Mouse (Mus musculus) left cerebral cortex, postnatal 36 days (tissue): ENCODE measurements around the gene Fli1. TPM values are rescaled to one million over a fixed set of nuclear protein-coding genes. Genes with fewer than 3 reads are reported as not detected.

ENCODE experiments used
- DNase-seq, 2 experiments: peaks; one replicate each; pipeline ENCODE4 v3.0.0; 2021 to 2022; ENCODE audit warnings: low spot score in 2 of 2, mixed read lengths in 1 of 2
- intact Hi-C: fragments of 180-260 bp; cut with DNase I; formaldehyde crosslinking; loops from one replicate; pipeline ENCODE4 v1.15.1; 2025
- total RNA-seq, 2 experiments: library from RNA; stranded (reverse); gene quantifications; 2 replicates each; pipeline ENCODE4 v1.2.3; 2021

The Fli1 gene
- total RNA-seq, 2 experiments from 2014 or later = 5.5 to 7.3 TPM

GRCm38 (mm10) chr9:32480418-32480817, 62.2 kb downstream of the Fli1 start:
- intact Hi-C loops = no loop called here
- no peak for DNase-seq

GRCm38 (mm10) chr9:32478799-32479198, 63.9 kb downstream of the Fli1 start:
- intact Hi-C loops = no loop called here
- no peak for DNase-seq

- DNase-seq = no peak
- intact Hi-C loops = no loop called here
These were observed 64.6 kb downstream of the Fli1 start for GRCm38 (mm10) chr9:32478087-32478486.

GRCm38 (mm10) chr9:32476604-32477003, 66.1 kb downstream of the Fli1 start:
- no peak for DNase-seq
- intact Hi-C loops = no loop called here

- no peak for DNase-seq
- intact Hi-C loops = no loop called here
These were observed 67.9 kb downstream of the Fli1 start for GRCm38 (mm10) chr9:32474621-32475390.

- intact Hi-C loops = no loop called here
These were observed 70.3 kb downstream of the Fli1 start for GRCm38 (mm10) chr9:32472346-32472745.

GRCm38 (mm10) chr9:32469123-32469751, 73.4 kb downstream of the Fli1 start:
- intact Hi-C loops = no loop called here
- DNase-seq = no peak

More at GRCm38 (mm10) chr9:32472346-32472745, 70.3 kb downstream of the Fli1 start:
- DNase-seq = no peak

- intact Hi-C loops = no loop called here
- DNase-seq = no peak
These were observed 74.3 kb downstream of the Fli1 start for GRCm38 (mm10) chr9:32468313-32468712.

GRCm38 (mm10) chr9:32467443-32467842, 75.2 kb downstream of the Fli1 start:
- intact Hi-C loops = no loop called here
- no peak for DNase-seq

GRCm38 (mm10) chr9:32466861-32467260, 75.8 kb downstream of the Fli1 start:
- intact Hi-C loops = no loop called here
- no peak for DNase-seq

- no peak for DNase-seq
- intact Hi-C loops = no loop called here
These were observed 86.0 kb downstream of the Fli1 start for GRCm38 (mm10) chr9:32456707-32457106.

- no peak for DNase-seq
- intact Hi-C loops = no loop called here
These were observed 92.5 kb downstream of the Fli1 start for GRCm38 (mm10) chr9:32450161-32450560.

GRCm38 (mm10) chr9:32448766-32449165, 93.9 kb downstream of the Fli1 start:
- DNase-seq = no peak
- intact Hi-C loops = no loop called here

- intact Hi-C loops = no loop called here
- DNase-seq = no peak
These were observed 96.9 kb downstream of the Fli1 start for GRCm38 (mm10) chr9:32445789-32446188.

- intact Hi-C loops = no loop called here
- no peak for DNase-seq
These were observed 98.0 kb downstream of the Fli1 start for GRCm38 (mm10) chr9:32444453-32445201.

- DNase-seq = no peak
- intact Hi-C loops = no loop called here
These were observed 98.8 kb downstream of the Fli1 start for GRCm38 (mm10) chr9:32443817-32444216.

- DNase-seq = no peak
- intact Hi-C loops = no loop called here
These were observed 99.5 kb downstream of the Fli1 start for GRCm38 (mm10) chr9:32443115-32443514.

- no peak for DNase-seq
- intact Hi-C loops = no loop called here
These were observed 108.1 kb downstream of the Fli1 start for GRCm38 (mm10) chr9:32434241-32435213.

- DNase-seq = no peak
- intact Hi-C loops = no loop called here
These were observed 111.6 kb downstream of the Fli1 start for GRCm38 (mm10) chr9:32431061-32431460.
